Mouse (Mus musculus): ENCODE results near the gene Nnmt. TPM values are rescaled to one million over a fixed set of nuclear protein-coding genes. Genes with fewer than 3 reads are reported as not detected.

Nnmt gene
- polyA plus RNA-seq, 1 experiment: 6.7 TPM

- Histone ChIP-seq H3K4me3 (ENCODE audit: control insufficient read depth, low read depth, low read length) (peak overlapping the region; percentile 64; the same call in 1 of the 2 replicates), H3K4me1 (ENCODE audit: control insufficient read depth, insufficient read depth, low read length) (no peaks in the 10 kb centered on the region), H3K27ac (ENCODE audit: control insufficient read depth, insufficient read depth, low read depth, low read length) (no peak overlapping the region), H3K27me3 (ENCODE audit: control insufficient read depth, insufficient read depth, low read length) (no peaks in the 10 kb centered on the region), H3K36me3 (ENCODE audit: control insufficient read depth, insufficient read depth, low read length) (no peaks in the 10 kb centered on the region)
- TF ChIP-seq CTCF (IDR thresholded peaks at IDR 0.05; ENCODE audit: control insufficient read depth, insufficient read depth, insufficient replicate concordance, low read depth, low read length) (no peak), POLR2A (IDR thresholded peaks at IDR 0.05; ENCODE audit: control insufficient read depth, low read depth, low read length) (no peak)
These were observed 7.5 kb downstream of the Nnmt start for GRCm38 (mm10) chr9:48597494-48597893.

GRCm38 (mm10) chr9:48596924-48597323 lies 8.0 kb downstream of the Nnmt start:
- H3K36me3 ChIP-seq (ENCODE audit: control insufficient read depth, insufficient read depth, low read length): no peaks in the 10 kb centered on the region
- no peaks in the 10 kb centered on the region for H3K4me1 ChIP-seq (ENCODE audit: control insufficient read depth, insufficient read depth, low read length)
- H3K27ac ChIP-seq (ENCODE audit: control insufficient read depth, insufficient read depth, low read depth, low read length): no peak overlapping the region
- peak overlapping the region; percentile 54 for H3K4me3 ChIP-seq (ENCODE audit: control insufficient read depth, low read depth, low read length)
- TF ChIP-seq POLR2A (IDR thresholded peaks at IDR 0.05; ENCODE audit: control insufficient read depth, low read depth, low read length) (no peak), CTCF (IDR thresholded peaks at IDR 0.05; ENCODE audit: control insufficient read depth, insufficient read depth, insufficient replicate concordance, low read depth, low read length) (no peak)
- no peaks in the 10 kb centered on the region for H3K27me3 ChIP-seq (ENCODE audit: control insufficient read depth, insufficient read depth, low read length)

GRCm38 (mm10) chr9:48593915-48594314 lies 11.0 kb downstream of the Nnmt start:
- H3K27me3 ChIP-seq (ENCODE audit: control insufficient read depth, insufficient read depth, low read length): no peaks in the 10 kb centered on the region
- TF ChIP-seq CTCF (IDR thresholded peaks at IDR 0.05; ENCODE audit: control insufficient read depth, insufficient read depth, insufficient replicate concordance, low read depth, low read length): no peak

DNA sequence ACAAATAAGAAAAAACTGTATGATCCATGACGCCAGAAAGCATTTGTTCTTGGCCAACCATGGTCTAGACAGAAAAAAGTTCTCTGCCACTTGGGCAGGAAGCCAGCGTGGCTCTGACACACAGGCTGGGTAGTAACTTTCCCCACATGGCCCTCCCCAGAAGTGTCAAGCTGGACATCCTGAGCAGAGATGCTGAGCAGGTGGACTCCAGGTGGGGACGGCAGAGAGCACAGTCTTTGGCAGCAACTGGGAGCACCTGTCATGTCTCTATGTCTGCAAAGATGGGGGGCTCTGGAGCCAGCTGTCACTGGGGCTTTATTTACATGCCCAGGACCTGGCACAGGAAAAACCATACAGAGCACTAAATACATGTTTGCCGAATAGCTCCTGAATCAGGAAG lies 14.3 kb downstream of the Nnmt start:
- no peak overlapping the region for H3K4me3 ChIP-seq (ENCODE audit: control insufficient read depth, low read depth, low read length)
- TF ChIP-seq POLR2A (IDR thresholded peaks at IDR 0.05; ENCODE audit: control insufficient read depth, low read depth, low read length) (no peak), CTCF (IDR thresholded peaks at IDR 0.05; ENCODE audit: control insufficient read depth, insufficient read depth, insufficient replicate concordance, low read depth, low read length) (no peak)
- no peak overlapping the region for H3K27ac ChIP-seq (ENCODE audit: control insufficient read depth, insufficient read depth, low read depth, low read length)
- H3K4me1 ChIP-seq (ENCODE audit: control insufficient read depth, insufficient read depth, low read length): no peaks in the 10 kb centered on the region
- H3K36me3 ChIP-seq (ENCODE audit: control insufficient read depth, insufficient read depth, low read length): no peaks in the 10 kb centered on the region
- no peaks in the 10 kb centered on the region for H3K27me3 ChIP-seq (ENCODE audit: control insufficient read depth, insufficient read depth, low read length)

More at GRCm38 (mm10) chr9:48593915-48594314, 11.0 kb downstream of the Nnmt start:
- Histone ChIP-seq H3K4me1 (ENCODE audit: control insufficient read depth, insufficient read depth, low read length) (no peaks in the 10 kb centered on the region), H3K4me3 (ENCODE audit: control insufficient read depth, low read depth, low read length) (no peak overlapping the region), H3K27ac (ENCODE audit: control insufficient read depth, insufficient read depth, low read depth, low read length) (no peak overlapping the region), H3K36me3 (ENCODE audit: control insufficient read depth, insufficient read depth, low read length) (no peaks in the 10 kb centered on the region)

DNA sequence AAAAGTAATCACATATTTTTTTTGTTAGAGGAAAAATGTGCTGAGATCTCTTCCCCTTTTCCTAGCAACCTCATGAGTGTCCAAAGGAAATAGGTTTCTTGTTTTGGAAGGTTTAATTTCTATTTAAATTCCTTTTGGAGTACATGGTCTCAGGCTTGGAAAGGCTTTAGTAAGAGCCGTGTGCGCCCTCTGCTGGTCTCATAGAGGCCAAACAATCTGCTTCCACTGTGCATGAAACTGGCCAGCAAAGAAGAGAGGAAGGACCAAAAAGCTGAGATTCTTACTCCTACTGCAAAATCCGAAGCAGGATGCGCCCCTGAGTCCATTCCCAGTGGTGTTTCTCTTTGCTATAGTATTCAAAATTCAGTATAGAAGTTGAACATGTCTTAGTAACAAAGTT lies 18.6 kb downstream of the Nnmt start:
- H3K27me3 ChIP-seq (ENCODE audit: control insufficient read depth, insufficient read depth, low read length): no peaks in the 10 kb centered on the region
- no peaks in the 10 kb centered on the region for H3K4me1 ChIP-seq (ENCODE audit: control insufficient read depth, insufficient read depth, low read length)
- no peak overlapping the region for H3K27ac ChIP-seq (ENCODE audit: control insufficient read depth, insufficient read depth, low read depth, low read length)
- no peak overlapping the region for H3K4me3 ChIP-seq (ENCODE audit: control insufficient read depth, low read depth, low read length)
- TF ChIP-seq CTCF (IDR thresholded peaks at IDR 0.05; ENCODE audit: control insufficient read depth, insufficient read depth, insufficient replicate concordance, low read depth, low read length): peak; percentile 25; the same call in 1 of the 2 replicates
- no peak for TF ChIP-seq POLR2A (IDR thresholded peaks at IDR 0.05; ENCODE audit: control insufficient read depth, low read depth, low read length)
- no peaks in the 10 kb centered on the region for H3K36me3 ChIP-seq (ENCODE audit: control insufficient read depth, insufficient read depth, low read length)

- TF ChIP-seq CTCF (IDR thresholded peaks at IDR 0.05; ENCODE audit: control insufficient read depth, insufficient read depth, insufficient replicate concordance, low read depth, low read length): no peak
- TF ChIP-seq POLR2A (IDR thresholded peaks at IDR 0.05; ENCODE audit: control insufficient read depth, low read depth, low read length): no peak
- Histone ChIP-seq H3K4me3 (ENCODE audit: control insufficient read depth, low read depth, low read length) (no peak overlapping the region), H3K27ac (ENCODE audit: control insufficient read depth, insufficient read depth, low read depth, low read length) (no peak overlapping the region), H3K27me3 (ENCODE audit: control insufficient read depth, insufficient read depth, low read length) (no peaks in the 10 kb centered on the region), H3K36me3 (ENCODE audit: control insufficient read depth, insufficient read depth, low read length) (no peaks in the 10 kb centered on the region), H3K4me1 (ENCODE audit: control insufficient read depth, insufficient read depth, low read length) (no peaks in the 10 kb centered on the region)
These were observed 24.1 kb downstream of the Nnmt start for GRCm38 (mm10) chr9:48580808-48581207.

DNA sequence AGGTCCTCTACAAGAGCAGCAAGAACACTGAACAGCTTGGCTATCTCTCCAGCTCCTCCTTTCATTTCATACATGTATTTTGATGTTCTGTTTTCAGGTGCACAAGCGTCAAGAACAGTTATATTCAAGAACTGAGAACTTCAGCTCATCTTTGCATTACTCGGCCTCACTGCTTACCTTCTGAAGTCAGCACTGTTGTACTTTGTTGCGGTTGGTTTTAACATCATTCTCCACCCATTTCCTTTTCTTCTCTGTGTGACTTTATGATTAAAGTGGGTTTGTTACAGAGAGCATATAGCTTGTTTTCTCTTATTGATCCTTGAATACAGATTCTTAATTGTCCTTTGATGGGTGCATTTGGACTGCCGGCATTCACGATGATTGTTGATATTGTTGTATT lies 42.6 kb downstream of the Nnmt start:
- Histone ChIP-seq H3K36me3 (ENCODE audit: control insufficient read depth, insufficient read depth, low read length) (no peaks in the 10 kb centered on the region), H3K4me1 (ENCODE audit: control insufficient read depth, insufficient read depth, low read length) (no peaks in the 10 kb centered on the region)
- TF ChIP-seq POLR2A (IDR thresholded peaks at IDR 0.05; ENCODE audit: control insufficient read depth, low read depth, low read length) (no peak), CTCF (IDR thresholded peaks at IDR 0.05; ENCODE audit: control insufficient read depth, insufficient read depth, insufficient replicate concordance, low read depth, low read length) (no peak)

More for the DNA sequence above, 42.6 kb downstream of the Nnmt start:
- Histone ChIP-seq H3K4me3 (ENCODE audit: control insufficient read depth, low read depth, low read length) (no peak overlapping the region), H3K27ac (ENCODE audit: control insufficient read depth, insufficient read depth, low read depth, low read length) (no peak overlapping the region), H3K27me3 (ENCODE audit: control insufficient read depth, insufficient read depth, low read length) (no peaks in the 10 kb centered on the region)

Measured in testis, adult 2 months (tissue).